Mouse (Mus musculus): ENCODE measurements around the gene Vwa8. TPM values are rescaled to one million over a fixed set of nuclear protein-coding genes. Genes with fewer than 3 reads are reported as not detected.

Vwa8 gene
- total and polyA plus RNA-seq, 3 experiments: 12.4 to 17.5 (median 15.9) TPM

DNA sequence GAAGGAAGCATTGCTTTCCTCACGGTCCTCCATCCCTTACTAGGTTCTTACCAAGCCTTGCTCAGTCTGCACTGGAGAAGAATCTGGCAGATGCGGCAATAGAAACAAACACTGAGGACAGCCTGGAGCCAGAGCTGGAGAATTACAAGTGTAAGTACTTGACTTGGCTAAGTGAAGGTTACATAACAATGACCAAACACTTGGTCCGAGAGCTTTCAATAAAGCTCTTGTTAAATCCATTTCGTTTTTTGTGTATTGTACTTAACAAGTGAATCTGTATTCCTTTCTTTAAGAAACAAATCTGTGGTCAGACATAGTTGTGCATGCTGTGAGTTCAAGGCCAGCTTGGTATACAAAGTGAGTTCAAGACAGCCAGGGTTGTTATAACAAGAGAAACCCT, 169.7 kb downstream of the Vwa8 start:
- in situ Hi-C loops (cut with MboI; ENCODE audit: low pct_ligation_motif_present, low pct_unique_long_range_greater_than_20kb, low sequenced_read_pairs): no loop called here
- H3K4me1 ChIP-seq (ENCODE audit: control insufficient read depth in 1 of 2, insufficient read depth in 2 of 2): peaks cover 3 to 18% of the 10 kb centered on the region in 2 experiments; a peak in 1 of 4 replicates
- no peaks in the 10 kb centered on the region for H3K27me3 ChIP-seq (replicated peaks)
- peaks cover 0 to 31% of the 10 kb centered on the region in 2 experiments for H3K36me3 ChIP-seq (replicated peaks in 1 of 2; ENCODE audit: control insufficient read depth in 1 of 2, insufficient read depth in 1 of 2, low read length in 1 of 2)
- no peak overlapping the region for H3K9ac ChIP-seq (ENCODE audit: insufficient read depth, low read depth)
- H3K27ac ChIP-seq (ENCODE audit: insufficient read depth, low read depth): no peak overlapping the region
- no peaks in the 10 kb centered on the region for H3K79me2 ChIP-seq (replicated peaks; ENCODE audit: control insufficient read depth, extremely low read depth, insufficient read depth, poor library complexity, severe bottlenecking)
- dilution Hi-C loops (cut with MboI; ENCODE audit: extremely low pct_ligation_motif_present, extremely low pct_unique_long_range_greater_than_20kb, low sequenced_read_pairs): no loop called here
- H3K9me3 ChIP-seq (replicated peaks; ENCODE audit: low read length): no peaks in the 10 kb centered on the region
- H3K4me2 ChIP-seq (ENCODE audit: insufficient read depth, low read depth, poor library complexity, severe bottlenecking): no peak overlapping the region
- TF ChIP-seq NRF1 (IDR thresholded peaks at IDR 0.05; ENCODE audit: low read depth, low read length): no peak
- TF ChIP-seq CHD2 (IDR thresholded peaks at IDR 0.05; ENCODE audit: low read length): no peak
- TF ChIP-seq MEF2A (IDR thresholded peaks at IDR 0.05; ENCODE audit: borderline replicate concordance, low read depth, low read length): no peak
- no peak for TF ChIP-seq USF2 (conservative IDR thresholded peaks at IDR 0.05; ENCODE audit: low read depth, low read length)
- no peak for TF ChIP-seq IRF4 (IDR thresholded peaks at IDR 0.05; ENCODE audit: low read depth, low read length)
- no peak for TF ChIP-seq ZNF384 (IDR thresholded peaks at IDR 0.05; ENCODE audit: low read depth, low read length)
- TF ChIP-seq MAFK (IDR thresholded peaks at IDR 0.05; ENCODE audit: insufficient replicate concordance, low read length): no peak
- no peak for TF ChIP-seq ZC3H11A (IDR thresholded peaks at IDR 0.05; ENCODE audit: low read depth, low read length)
- no peak for TF ChIP-seq CTCF (conservative IDR thresholded peaks at IDR 0.05 in 1 of 2, IDR thresholded peaks at IDR 0.05 in 1 of 2; ENCODE audit: low read depth in 2 of 2, low read length in 2 of 2)
- TF ChIP-seq TBP (conservative IDR thresholded peaks at IDR 0.05; ENCODE audit: low read depth, low read length): no peak
- no peak for TF ChIP-seq KAT2A (IDR thresholded peaks at IDR 0.05; ENCODE audit: insufficient replicate concordance, low read length)
- no peak for TF ChIP-seq ETS1 (conservative IDR thresholded peaks at IDR 0.05; ENCODE audit: low read depth, low read length)
- TF ChIP-seq RCOR1 (conservative IDR thresholded peaks at IDR 0.05; ENCODE audit: low read depth, low read length): no peak
- TF ChIP-seq ZKSCAN1 (IDR thresholded peaks at IDR 0.05; ENCODE audit: borderline replicate concordance, low read depth, low read length): no peak
- TF ChIP-seq ELF1 (IDR thresholded peaks at IDR 0.05; ENCODE audit: low read depth, low read length): no peak
- TF ChIP-seq CHD1 (IDR thresholded peaks at IDR 0.05; ENCODE audit: low read depth, low read length): no peak
- TF ChIP-seq POLR2A (IDR thresholded peaks at IDR 0.05; ENCODE audit: low read depth, low read length): no peak
- no peak for TF ChIP-seq PAX5 (IDR thresholded peaks at IDR 0.05; ENCODE audit: low read length)
- no peak for DNase-seq (ENCODE audit: extremely low read depth)
- no peak overlapping the region for H3K4me3 ChIP-seq (replicated peaks in 1 of 3; ENCODE audit: low read depth in 2 of 3, low read length in 2 of 3, poor library complexity in 1 of 3)

DNA sequence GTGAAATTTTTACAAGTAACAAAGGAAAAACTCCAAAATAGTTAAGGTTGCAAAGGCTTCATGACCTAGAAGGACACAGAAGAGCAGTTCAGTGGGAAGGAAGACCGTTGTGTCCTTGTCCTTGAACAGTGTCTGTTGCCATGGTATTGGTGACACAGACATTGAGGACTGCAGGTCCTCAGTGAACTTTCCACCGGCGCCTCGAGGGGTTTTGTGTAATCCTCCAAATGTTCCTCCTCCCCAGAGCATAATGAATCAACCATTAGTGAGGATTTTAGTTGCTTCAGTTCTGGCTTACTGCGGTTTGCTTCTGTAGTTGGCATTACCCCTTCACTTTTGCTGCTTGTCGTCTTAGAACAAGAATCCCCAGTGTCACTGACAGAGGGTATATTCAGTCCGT, 172.9 kb downstream of the Vwa8 start:
- H3K9me3 ChIP-seq (replicated peaks; ENCODE audit: low read length): no peaks in the 10 kb centered on the region
- in situ Hi-C loops (cut with MboI; ENCODE audit: low pct_ligation_motif_present, low pct_unique_long_range_greater_than_20kb, low sequenced_read_pairs) (no loop called here), dilution Hi-C loops (cut with MboI; ENCODE audit: extremely low pct_ligation_motif_present, extremely low pct_unique_long_range_greater_than_20kb, low sequenced_read_pairs) (no loop called here)

More for the DNA sequence above, 172.9 kb downstream of the Vwa8 start:
- Histone ChIP-seq H3K4me2 (ENCODE audit: insufficient read depth, low read depth, poor library complexity, severe bottlenecking) (no peak overlapping the region), H3K27me3 (replicated peaks) (no peaks in the 10 kb centered on the region), H3K79me2 (replicated peaks; ENCODE audit: control insufficient read depth, extremely low read depth, insufficient read depth, poor library complexity, severe bottlenecking) (no peaks in the 10 kb centered on the region), H3K27ac (ENCODE audit: insufficient read depth, low read depth) (no peak overlapping the region), H3K4me1 (ENCODE audit: control insufficient read depth in 1 of 2, insufficient read depth in 2 of 2) (peaks cover 3 to 17% of the 10 kb centered on the region in 2 experiments; a peak in 3 of 4 replicates), H3K4me3 (replicated peaks in 1 of 3; ENCODE audit: low read depth in 2 of 3, low read length in 2 of 3, poor library complexity in 1 of 3) (no peak overlapping the region), H3K36me3 (replicated peaks in 1 of 2; ENCODE audit: control insufficient read depth in 1 of 2, insufficient read depth in 1 of 2, low read length in 1 of 2) (peaks cover 0 to 36% of the 10 kb centered on the region in 2 experiments), H3K9ac (ENCODE audit: insufficient read depth, low read depth) (no peak overlapping the region)
- TF ChIP-seq MYC (IDR thresholded peaks at IDR 0.05; ENCODE audit: low read depth, low read length) (no peak), ELF1 (IDR thresholded peaks at IDR 0.05; ENCODE audit: low read depth, low read length) (no peak), ZNF384 (IDR thresholded peaks at IDR 0.05; ENCODE audit: low read depth, low read length) (no peak), NRF1 (IDR thresholded peaks at IDR 0.05; ENCODE audit: low read depth, low read length) (no peak), MAX (IDR thresholded peaks at IDR 0.05; ENCODE audit: low read length) (no peak), HCFC1 (IDR thresholded peaks at IDR 0.05; ENCODE audit: low read depth, low read length) (no peak), ETS1 (conservative IDR thresholded peaks at IDR 0.05; ENCODE audit: low read depth, low read length) (no peak), RAD21 (IDR thresholded peaks at IDR 0.05; ENCODE audit: low read depth, low read length) (no peak)
- DNase-seq (ENCODE audit: extremely low read depth): no peak

Data from CH12.LX (cell line).